Mouse (Mus musculus): ENCODE results near the gene Shkbp1. TPM values are rescaled to one million over a fixed set of nuclear protein-coding genes. Genes with fewer than 3 reads are reported as not detected.

The Shkbp1 gene
- polyA plus RNA-seq, 1 experiment from 2014 or later: 10.9 TPM

- no peak overlapping the region for H3K9ac ChIP-seq (replicated peaks)
- no peak overlapping the region for H3K4me2 ChIP-seq (ENCODE audit: low read depth, low read length)
- 67% methylated on average over 1 of the region's 1 CpGs for WGBS (ENCODE audit: insufficient replicate concordance)
- no peaks in the 10 kb centered on the region for H3K36me3 ChIP-seq (replicated peaks; ENCODE audit: insufficient read depth, low read length)
- no peak for TF ChIP-seq EP300 (IDR thresholded peaks at IDR 0.05; ENCODE audit: low read depth)
- no peak for TF ChIP-seq CTCF (IDR thresholded peaks at IDR 0.05; ENCODE audit: low read depth)
- H3K9me3 ChIP-seq (ENCODE audit: low read length): no peaks in the 10 kb centered on the region
- DNase-seq (no peak), ATAC-seq (no peak)
- H3K27me3 ChIP-seq (ENCODE audit: insufficient read depth, low read length): no peaks in the 10 kb centered on the region
- no peak overlapping the region for H3K4me3 ChIP-seq (ENCODE audit: low read depth, low read length)
- H3K27ac ChIP-seq (ENCODE audit: low read depth): no peak overlapping the region
- no peaks in the 10 kb centered on the region for H3K4me1 ChIP-seq (ENCODE audit: insufficient read depth)
These were observed 27.4 kb upstream of the Shkbp1 start for GRCm38 (mm10) chr7:27383233-27383632.

- 46% methylated on average over 4 of the region's 4 CpGs for WGBS (ENCODE audit: insufficient replicate concordance)
These were observed 25.7 kb upstream of the Shkbp1 start for GRCm38 (mm10) chr7:27381560-27381959.

GRCm38 (mm10) chr7:27381009-27381408, 25.2 kb upstream of the Shkbp1 start:
- Histone ChIP-seq H3K4me1 (ENCODE audit: insufficient read depth) (no peaks in the 10 kb centered on the region), H3K4me3 (ENCODE audit: low read depth, low read length) (no peak overlapping the region), H3K27me3 (ENCODE audit: insufficient read depth, low read length) (0 out of 2 replicates have a peak, but pooled peaks cover 5% of the 10 kb centered on the region), H3K9me3 (ENCODE audit: low read length) (no peaks in the 10 kb centered on the region), H3K27ac (ENCODE audit: low read depth) (no peak overlapping the region), H3K36me3 (replicated peaks; ENCODE audit: insufficient read depth, low read length) (no peaks in the 10 kb centered on the region), H3K4me2 (ENCODE audit: low read depth, low read length) (no peak overlapping the region), H3K9ac (replicated peaks) (no peak overlapping the region)
- ATAC-seq (no peak), DNase-seq (no peak)
- TF ChIP-seq CTCF (IDR thresholded peaks at IDR 0.05; ENCODE audit: low read depth): no peak
- no peak for TF ChIP-seq EP300 (IDR thresholded peaks at IDR 0.05; ENCODE audit: low read depth)
- 27% methylated on average over 1 of the region's 1 CpGs for WGBS (ENCODE audit: insufficient replicate concordance)

More at GRCm38 (mm10) chr7:27381560-27381959, 25.7 kb upstream of the Shkbp1 start:
- ATAC-seq: no peak
- Histone ChIP-seq H3K4me1 (ENCODE audit: insufficient read depth) (no peaks in the 10 kb centered on the region), H3K27ac (ENCODE audit: low read depth) (no peak overlapping the region), H3K9ac (replicated peaks) (no peak overlapping the region), H3K4me3 (ENCODE audit: low read depth, low read length) (no peak overlapping the region), H3K9me3 (ENCODE audit: low read length) (no peaks in the 10 kb centered on the region), H3K36me3 (replicated peaks; ENCODE audit: insufficient read depth, low read length) (no peaks in the 10 kb centered on the region), H3K27me3 (ENCODE audit: insufficient read depth, low read length) (0 out of 2 replicates have a peak, but pooled peaks cover 4% of the 10 kb centered on the region), H3K4me2 (ENCODE audit: low read depth, low read length) (no peak overlapping the region)
- DNase-seq: no peak
- TF ChIP-seq CTCF (IDR thresholded peaks at IDR 0.05; ENCODE audit: low read depth) (no peak), EP300 (IDR thresholded peaks at IDR 0.05; ENCODE audit: low read depth) (no peak)

GRCm38 (mm10) chr7:27379836-27380235, 24.0 kb upstream of the Shkbp1 start:
- 88% methylated on average over 6 of the region's 6 CpGs for WGBS (ENCODE audit: insufficient replicate concordance)
- no peak for ATAC-seq
- no peak overlapping the region for H3K27ac ChIP-seq (ENCODE audit: low read depth)
- no peak overlapping the region for H3K4me2 ChIP-seq (ENCODE audit: low read depth, low read length)
- H3K9ac ChIP-seq (replicated peaks): no peak overlapping the region
- no peak for DNase-seq
- H3K9me3 ChIP-seq (ENCODE audit: low read length): no peaks in the 10 kb centered on the region
- H3K4me1 ChIP-seq (ENCODE audit: insufficient read depth): no peaks in the 10 kb centered on the region
- H3K4me3 ChIP-seq (ENCODE audit: low read depth, low read length): no peak overlapping the region
- no peaks in the 10 kb centered on the region for H3K36me3 ChIP-seq (replicated peaks; ENCODE audit: insufficient read depth, low read length)
- no peak for TF ChIP-seq EP300 (IDR thresholded peaks at IDR 0.05; ENCODE audit: low read depth)
- no peak for TF ChIP-seq CTCF (IDR thresholded peaks at IDR 0.05; ENCODE audit: low read depth)
- H3K27me3 ChIP-seq (ENCODE audit: insufficient read depth, low read length): peaks cover 15% of the 10 kb centered on the region

- H3K36me3 ChIP-seq (replicated peaks; ENCODE audit: insufficient read depth, low read length): no peaks in the 10 kb centered on the region
- TF ChIP-seq EP300 (IDR thresholded peaks at IDR 0.05; ENCODE audit: low read depth) (no peak), CTCF (IDR thresholded peaks at IDR 0.05; ENCODE audit: low read depth) (peak; percentile 61)
- H3K9ac ChIP-seq (replicated peaks): no peak overlapping the region
- no peaks in the 10 kb centered on the region for H3K4me1 ChIP-seq (ENCODE audit: insufficient read depth)
- peaks cover 27% of the 10 kb centered on the region for H3K27me3 ChIP-seq (ENCODE audit: insufficient read depth, low read length)
- no peak overlapping the region for H3K4me2 ChIP-seq (ENCODE audit: low read depth, low read length)
- DNase-seq (no peak), ATAC-seq (no peak)
- H3K4me3 ChIP-seq (ENCODE audit: low read depth, low read length): no peak overlapping the region
- H3K27ac ChIP-seq (ENCODE audit: low read depth): no peak overlapping the region
- no peaks in the 10 kb centered on the region for H3K9me3 ChIP-seq (ENCODE audit: low read length)
- 20% methylated on average over 4 of the region's 4 CpGs for WGBS (ENCODE audit: insufficient replicate concordance)
These were observed 22.6 kb upstream of the Shkbp1 start for GRCm38 (mm10) chr7:27378431-27378830.

GRCm38 (mm10) chr7:27375274-27375673, 19.5 kb upstream of the Shkbp1 start:
- no peak overlapping the region for H3K9ac ChIP-seq (replicated peaks)
- TF ChIP-seq EP300 (IDR thresholded peaks at IDR 0.05; ENCODE audit: low read depth): no peak
- no peak for TF ChIP-seq CTCF (IDR thresholded peaks at IDR 0.05; ENCODE audit: low read depth)
- DNase-seq: no peak
- no peak overlapping the region for H3K4me2 ChIP-seq (ENCODE audit: low read depth, low read length)
- H3K36me3 ChIP-seq (replicated peaks; ENCODE audit: insufficient read depth, low read length): no peaks in the 10 kb centered on the region
- no peak overlapping the region for H3K27ac ChIP-seq (ENCODE audit: low read depth)
- no peaks in the 10 kb centered on the region for H3K9me3 ChIP-seq (ENCODE audit: low read length)
- H3K4me3 ChIP-seq (ENCODE audit: low read depth, low read length): no peak overlapping the region
- peaks cover 55% of the 10 kb centered on the region for H3K27me3 ChIP-seq (ENCODE audit: insufficient read depth, low read length)
- no peak for ATAC-seq
- H3K4me1 ChIP-seq (ENCODE audit: insufficient read depth): no peaks in the 10 kb centered on the region
- 3% methylated on average over 22 of the region's 22 CpGs for WGBS (ENCODE audit: insufficient replicate concordance)
